Mouse (Mus musculus) megakaryocyte, embryonic 14.5 days (primary cell): Measurements from ENCODE around the gene Rasl12. TPM values are rescaled to one million over a fixed set of nuclear protein-coding genes. Genes with fewer than 3 reads are reported as not detected.

Source experiments
- H3K27me3 ChIP-seq: replicated peaks from 2 replicates; pipeline ENCODE3; 2012; ENCODE audit warnings: inconsistent platforms
- H3K36me3 ChIP-seq: replicated peaks from 2 replicates; pipeline ENCODE3; 2012; ENCODE audit warnings: low read length, inconsistent platforms, mixed read lengths
- H3K4me1 ChIP-seq: 2 replicates; pipeline ENCODE4 v1.6.1; 2012; ENCODE audit warnings: inconsistent platforms
- H3K4me3 ChIP-seq: replicated peaks from 2 replicates; pipeline ENCODE3; 2012; ENCODE audit warnings: moderate library complexity, mild to moderate bottlenecking, inconsistent platforms
- H3K9me3 ChIP-seq: 2 replicates; pipeline ENCODE4 v1.6.1; 2012; ENCODE audit warnings: inconsistent platforms
- FLI1 ChIP-seq: IDR thresholded peaks from 2 replicates; pipeline ENCODE4 v1.6.1; 2012; ENCODE audit warnings: low read length, inconsistent platforms, mixed read lengths
- GATA1 ChIP-seq: IDR thresholded peaks from 3 replicates; pipeline ENCODE4 v1.6.1; 2012; ENCODE audit warnings: mixed read lengths, low read length, inconsistent platforms, borderline replicate concordance
- polyA plus RNA-seq: library from polyadenylated mRNA; stranded (reverse); fragments of >175 nt; gene quantifications from 2 replicates; pipeline ENCODE4 v1.2.3, GENCODE M21; 2012; ENCODE audit warnings: low replicate concordance; ENCODE audit not compliant: insufficient read depth

Gene Rasl12
- polyA plus RNA-seq, 1 experiment: not detected

- TF ChIP-seq GATA1: no peak
- no peak for TF ChIP-seq FLI1
- H3K4me3 ChIP-seq: peak within 1 kb of the TSS; percentile 89
- peaks cover 82% of the 10 kb centered on the region for H3K27me3 ChIP-seq
- H3K9me3 ChIP-seq: peaks cover 16% of the 10 kb centered on the region
- peaks cover 25% of the 10 kb centered on the region for H3K4me1 ChIP-seq
- no peaks in the 10 kb centered on the region for H3K36me3 ChIP-seq
Observed at GRCm38 (mm10) chr9:65391613-65391964, 6.7 kb upstream of the Rasl12 start, which contains the start of gene Kbtbd13. Gene Kbtbd13, minus strand, starts transcription at chr9:65391652.

GRCm38 (mm10) chr9:65392638-65393364 lies 5.5 kb upstream of the Rasl12 start:
- H3K36me3 ChIP-seq: no peaks in the 10 kb centered on the region
- no peak overlapping the region for H3K4me3 ChIP-seq
- H3K4me1 ChIP-seq: peaks cover 24% of the 10 kb centered on the region
- TF ChIP-seq FLI1: no peak
- no peak for TF ChIP-seq GATA1
- peaks cover 88% of the 10 kb centered on the region for H3K27me3 ChIP-seq
- H3K9me3 ChIP-seq: peaks cover 12% of the 10 kb centered on the region

- Histone ChIP-seq H3K27me3 (peaks cover 91% of the 10 kb centered on the region), H3K4me3 (no peak overlapping the region), H3K9me3 (peaks cover 12% of the 10 kb centered on the region), H3K4me1 (peaks cover 32% of the 10 kb centered on the region), H3K36me3 (no peaks in the 10 kb centered on the region)
- TF ChIP-seq FLI1: no peak
- TF ChIP-seq GATA1: no peak
Observed at GRCm38 (mm10) chr9:65393606-65394005, 4.7 kb upstream of the Rasl12 start.

GRCm38 (mm10) chr9:65394360-65394759 lies 3.9 kb upstream of the Rasl12 start:
- no peak overlapping the region for H3K4me3 ChIP-seq
- H3K27me3 ChIP-seq: peaks cover 91% of the 10 kb centered on the region
- peaks cover 35% of the 10 kb centered on the region for H3K4me1 ChIP-seq
- no peaks in the 10 kb centered on the region for H3K36me3 ChIP-seq
- H3K9me3 ChIP-seq: peaks cover 12% of the 10 kb centered on the region
- TF ChIP-seq GATA1: no peak
- no peak for TF ChIP-seq FLI1

- TF ChIP-seq GATA1 (no peak), FLI1 (no peak)
- Histone ChIP-seq H3K4me3 (no peak overlapping the region), H3K36me3 (no peaks in the 10 kb centered on the region), H3K4me1 (peaks cover 15% of the 10 kb centered on the region), H3K27me3 (peaks cover 77% of the 10 kb centered on the region), H3K9me3 (no peaks in the 10 kb centered on the region)
Observed at GRCm38 (mm10) chr9:65399934-65400333, 1.6 kb downstream of the Rasl12 start.

- Histone ChIP-seq H3K27me3 (peaks cover 54% of the 10 kb centered on the region), H3K9me3 (no peaks in the 10 kb centered on the region), H3K4me1 (peaks cover 8% of the 10 kb centered on the region), H3K4me3 (no peak overlapping the region), H3K36me3 (no peaks in the 10 kb centered on the region)
- TF ChIP-seq FLI1: no peak
- TF ChIP-seq GATA1: no peak
Observed at GRCm38 (mm10) chr9:65404331-65405183, 6.3 kb downstream of the Rasl12 start.

- Histone ChIP-seq H3K4me1 (peaks cover 8% of the 10 kb centered on the region), H3K36me3 (no peaks in the 10 kb centered on the region), H3K4me3 (no peak overlapping the region), H3K9me3 (no peaks in the 10 kb centered on the region), H3K27me3 (peaks cover 54% of the 10 kb centered on the region)
- TF ChIP-seq FLI1: no peak
- no peak for TF ChIP-seq GATA1
Observed at GRCm38 (mm10) chr9:65405184-65405449, 6.8 kb downstream of the Rasl12 start.

GRCm38 (mm10) chr9:65407327-65407726 lies 9.0 kb downstream of the Rasl12 start:
- Histone ChIP-seq H3K4me1 (peaks cover 8% of the 10 kb centered on the region), H3K4me3 (peak overlapping the region; percentile 1), H3K36me3 (no peaks in the 10 kb centered on the region), H3K9me3 (no peaks in the 10 kb centered on the region), H3K27me3 (peaks cover 60% of the 10 kb centered on the region)
- no peak for TF ChIP-seq FLI1

- no peaks in the 10 kb centered on the region for H3K36me3 ChIP-seq
- H3K4me1 ChIP-seq: peaks cover 8% of the 10 kb centered on the region
- H3K9me3 ChIP-seq: no peaks in the 10 kb centered on the region
- H3K27me3 ChIP-seq: peaks cover 60% of the 10 kb centered on the region
- TF ChIP-seq FLI1 (no peak), GATA1 (no peak)
- H3K4me3 ChIP-seq: no peak overlapping the region
Observed at GRCm38 (mm10) chr9:65407861-65408260, 9.6 kb downstream of the Rasl12 start.

- no peaks in the 10 kb centered on the region for H3K36me3 ChIP-seq
- TF ChIP-seq GATA1 (no peak), FLI1 (no peak)
- peaks cover 8% of the 10 kb centered on the region for H3K4me1 ChIP-seq
- H3K4me3 ChIP-seq: no peak overlapping the region
- H3K9me3 ChIP-seq: no peaks in the 10 kb centered on the region
- H3K27me3 ChIP-seq: peaks cover 62% of the 10 kb centered on the region
Observed at GRCm38 (mm10) chr9:65408871-65409295, 10.6 kb downstream of the Rasl12 start.
